Mouse (Mus musculus) spleen, adult 12 weeks (tissue): ENCODE data around the gene Ufc1.
"Not testable (repeated sequence)": the region's sequence is repeated elsewhere in the genome, so short reads cannot be mapped to it uniquely, and the experiment has no call there.

Experiments
- DNase-seq: peaks from one replicate; pipeline ENCODE4 v3.0.0; 2022; ENCODE audit warnings: low spot score

Gene Ufc1

DNA sequence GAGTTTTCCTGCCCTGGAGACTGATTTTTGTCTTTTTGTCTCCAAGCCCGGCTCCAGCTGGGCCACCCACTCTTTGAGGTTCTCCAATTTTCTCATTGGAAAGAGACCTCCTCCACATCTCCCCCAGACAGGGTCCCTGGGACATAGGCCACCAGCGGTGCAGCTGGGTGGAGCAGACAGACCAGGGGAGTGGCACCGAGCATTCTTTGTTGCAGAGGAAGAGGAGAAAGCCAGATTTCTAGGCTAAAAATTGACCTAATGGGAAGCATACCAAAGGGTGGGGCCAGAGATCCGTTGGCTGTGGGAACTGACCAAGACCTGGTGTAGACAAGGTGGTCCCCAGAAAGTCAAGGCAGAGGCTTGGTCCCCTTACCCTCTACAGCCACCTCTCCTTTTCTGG, 46.9 kb downstream of the Ufc1 start:
- DNase-seq, result no peak

DNA sequence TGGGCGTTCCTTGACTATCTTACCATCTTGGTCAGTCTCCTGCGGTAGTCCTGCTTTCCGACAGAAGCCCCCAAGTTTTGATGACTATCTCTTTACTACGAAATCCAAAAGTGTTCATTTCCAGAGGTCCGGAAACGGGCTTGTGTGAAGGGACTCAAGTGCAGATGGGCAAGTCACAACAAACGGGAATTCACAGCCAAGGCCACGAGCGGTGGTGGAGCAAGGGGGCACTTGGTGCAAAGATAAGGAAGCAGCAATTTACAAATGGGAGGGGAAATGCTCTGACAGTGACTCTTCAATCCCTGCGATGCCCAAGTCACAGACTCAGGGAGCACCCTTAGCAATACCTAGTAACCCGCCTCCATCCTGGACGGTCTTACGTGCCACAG, 47.4 kb downstream of the Ufc1 start:
- no peak for DNase-seq

DNA sequence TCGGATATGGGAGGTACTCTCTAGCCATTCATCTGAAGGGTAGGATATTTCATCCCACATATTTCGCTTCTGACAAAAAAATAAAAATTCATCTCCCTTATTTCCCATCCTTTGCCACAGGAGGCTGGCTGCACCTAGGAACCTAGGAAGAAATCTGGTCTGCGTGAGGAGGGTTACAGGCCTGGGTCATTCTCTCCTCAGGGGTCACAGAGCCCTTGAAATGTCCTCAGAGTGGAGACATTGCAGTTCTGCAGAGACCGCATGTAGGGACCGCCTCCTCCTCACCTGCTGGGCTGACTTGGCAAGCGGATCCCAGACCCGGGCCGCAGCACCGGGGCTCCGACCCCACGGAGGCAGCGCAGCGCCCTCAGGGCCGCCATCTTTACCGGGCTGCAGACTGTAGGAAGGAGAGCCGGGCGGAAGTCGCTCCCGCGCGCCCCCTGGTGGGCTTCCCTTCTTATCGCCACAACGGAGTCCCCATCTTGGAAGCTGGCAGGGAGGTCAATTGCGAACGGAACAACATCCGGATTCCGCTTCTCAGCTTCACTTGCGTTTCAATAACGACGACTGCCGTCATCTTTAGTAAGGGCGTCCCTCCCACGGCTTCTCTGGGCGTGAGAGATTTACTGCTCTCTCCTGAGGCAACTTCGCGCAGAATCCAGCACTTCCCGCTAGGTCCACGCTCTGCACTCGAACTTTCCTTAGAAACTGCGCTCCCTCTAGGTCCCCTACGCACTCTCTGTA, 47.9 kb downstream of the Ufc1 start:
- DNase-seq, result peak; percentile 93

DNA sequence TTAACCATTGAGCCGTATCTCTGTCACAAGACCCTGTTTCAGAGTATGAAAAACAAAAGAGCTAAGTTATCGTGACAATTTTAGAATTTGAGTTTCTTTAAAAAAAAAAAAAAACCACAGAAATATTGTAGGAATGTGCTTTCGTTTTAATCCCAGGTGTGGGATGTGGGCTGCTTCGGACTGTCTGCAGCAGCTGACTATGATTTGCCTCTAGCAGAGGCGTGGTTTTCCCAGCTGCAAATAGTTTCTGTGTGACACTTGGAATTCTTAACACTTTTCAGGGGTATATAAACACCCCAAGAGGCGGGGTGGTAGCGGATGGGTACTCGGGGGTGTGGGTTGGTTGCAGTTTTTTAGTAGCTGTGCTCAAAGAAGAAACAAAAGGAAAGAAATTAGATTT, 49.5 kb downstream of the Ufc1 start:
- DNase-seq, result no peak

DNA sequence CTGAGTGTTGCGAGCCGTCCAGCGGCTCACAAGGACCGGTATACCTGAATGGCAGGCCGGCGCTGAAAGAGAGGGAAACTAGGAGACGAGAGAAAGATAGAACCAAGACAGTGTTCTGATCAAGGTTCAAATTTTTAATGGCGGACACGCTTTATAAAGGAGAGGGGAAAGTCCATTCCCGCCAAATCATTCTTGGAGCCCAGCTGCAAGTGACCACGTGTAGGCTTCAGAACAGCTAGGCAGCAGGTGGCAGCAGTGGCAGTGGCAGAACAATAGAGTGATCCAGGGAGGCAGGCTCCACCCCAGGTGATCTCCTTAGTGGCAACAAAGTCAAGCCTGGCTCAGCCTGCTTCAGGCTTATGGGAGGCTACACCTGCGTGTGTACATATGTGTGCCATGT, 52.9 kb downstream of the Ufc1 start:
- not testable (repeated sequence) for DNase-seq

DNA sequence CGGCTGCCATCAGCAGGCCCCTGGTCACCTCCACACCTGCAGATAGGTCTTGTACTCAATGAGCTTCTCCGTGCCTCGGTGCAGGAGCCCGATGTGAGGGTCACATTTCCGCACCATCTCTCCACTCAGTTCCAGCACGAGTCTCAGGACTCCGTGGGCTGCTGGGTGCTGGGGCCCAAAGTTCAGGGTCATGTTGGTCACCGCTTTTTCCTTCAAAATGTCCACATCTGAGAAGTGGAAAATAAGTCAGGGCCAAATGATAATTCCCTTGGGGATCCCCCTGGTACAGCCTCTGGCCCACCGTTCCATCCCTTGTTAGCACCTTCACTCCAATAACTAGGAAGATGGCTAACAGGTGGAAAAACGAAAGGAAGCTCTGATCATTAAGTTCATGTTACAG, 53.9 kb downstream of the Ufc1 start:
- no peak for DNase-seq

DNA sequence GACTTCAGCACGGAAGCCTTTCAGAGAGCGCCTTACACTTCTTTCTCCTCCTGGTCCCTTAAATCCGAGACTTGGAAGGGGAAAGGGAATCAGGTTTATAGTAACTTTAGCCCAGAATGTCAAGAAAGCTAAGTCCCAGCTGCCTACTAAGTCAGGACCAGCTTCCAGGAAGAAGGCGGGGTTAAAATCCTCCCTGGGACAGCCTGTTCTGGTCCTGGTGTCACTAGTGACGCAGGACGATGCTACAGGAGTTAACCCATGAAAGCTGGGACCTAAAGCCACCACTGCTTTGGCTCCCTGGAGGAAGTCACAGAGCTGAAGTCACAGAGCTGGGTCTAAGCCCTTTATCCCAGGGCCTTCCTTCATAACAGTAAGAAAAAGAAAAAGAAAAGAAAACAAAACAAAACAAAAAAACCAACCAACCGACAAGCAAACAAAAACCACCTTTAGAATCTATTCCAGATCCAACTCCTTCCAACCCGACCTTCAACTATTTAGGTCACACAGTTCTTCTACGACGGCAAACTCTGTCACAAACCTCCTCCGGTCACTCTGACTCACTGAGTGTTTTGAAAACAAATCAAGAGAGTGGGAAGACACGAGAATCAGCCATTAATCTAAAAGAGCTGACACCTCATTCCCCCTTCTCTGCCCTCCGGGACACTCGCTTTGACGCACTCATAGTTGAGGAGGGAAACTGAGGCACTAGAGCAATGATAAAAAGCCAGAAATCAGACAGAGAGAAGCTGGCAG, 54.7 kb downstream of the Ufc1 start:
- DNase-seq, result no peak
